Mouse (Mus musculus): ENCODE data around the gene Rest.

The Rest gene

GRCm38 (mm10) chr5:77285685-77286084 lies 20.4 kb downstream of the Rest start:
- TF ChIP-seq GATA4 (IDR thresholded peaks at IDR 0.05; ENCODE audit: insufficient replicate concordance, low read length): no peak

- no peak for TF ChIP-seq GATA4 (IDR thresholded peaks at IDR 0.05; ENCODE audit: insufficient replicate concordance, low read length)
Observed at GRCm38 (mm10) chr5:77286904-77287303, 21.6 kb downstream of the Rest start.

GRCm38 (mm10) chr5:77287901-77288300 lies 22.6 kb downstream of the Rest start:
- TF ChIP-seq GATA4 (IDR thresholded peaks at IDR 0.05; ENCODE audit: insufficient replicate concordance, low read length): no peak

- no peak for TF ChIP-seq GATA4 (IDR thresholded peaks at IDR 0.05; ENCODE audit: insufficient replicate concordance, low read length)
Observed at GRCm38 (mm10) chr5:77289686-77290085, 24.4 kb downstream of the Rest start.

- TF ChIP-seq GATA4 (IDR thresholded peaks at IDR 0.05; ENCODE audit: insufficient replicate concordance, low read length): no peak
Observed at GRCm38 (mm10) chr5:77290606-77291005, 25.3 kb downstream of the Rest start.

- TF ChIP-seq GATA4 (IDR thresholded peaks at IDR 0.05; ENCODE audit: insufficient replicate concordance, low read length): no peak
Observed at GRCm38 (mm10) chr5:77292803-77293522, 27.7 kb downstream of the Rest start.

GRCm38 (mm10) chr5:77299486-77299885 lies 34.2 kb downstream of the Rest start:
- no peak for TF ChIP-seq GATA4 (IDR thresholded peaks at IDR 0.05; ENCODE audit: insufficient replicate concordance, low read length)

GRCm38 (mm10) chr5:77301296-77301903 lies 36.1 kb downstream of the Rest start:
- no peak for TF ChIP-seq GATA4 (IDR thresholded peaks at IDR 0.05; ENCODE audit: insufficient replicate concordance, low read length)

GRCm38 (mm10) chr5:77307821-77308553 lies 42.7 kb downstream of the Rest start:
- TF ChIP-seq GATA4 (IDR thresholded peaks at IDR 0.05; ENCODE audit: insufficient replicate concordance, low read length): no peak

- TF ChIP-seq GATA4 (IDR thresholded peaks at IDR 0.05; ENCODE audit: insufficient replicate concordance, low read length): no peak
Observed at GRCm38 (mm10) chr5:77309051-77309906, 44.0 kb downstream of the Rest start.

- TF ChIP-seq GATA4 (IDR thresholded peaks at IDR 0.05; ENCODE audit: insufficient replicate concordance, low read length): no peak
Observed at GRCm38 (mm10) chr5:77309924-77310772, 44.9 kb downstream of the Rest start, which contains the start of the genes Noa1 and Polr2b. Gene Noa1 (minus strand): TSS chr5:77310084. Gene Polr2b (plus strand): TSS chr5:77310147.

GRCm38 (mm10) chr5:77314206-77314605 lies 48.9 kb downstream of the Rest start:
- no peak for TF ChIP-seq GATA4 (IDR thresholded peaks at IDR 0.05; ENCODE audit: insufficient replicate concordance, low read length)

GRCm38 (mm10) chr5:77314986-77315385 lies 49.7 kb downstream of the Rest start:
- TF ChIP-seq GATA4 (IDR thresholded peaks at IDR 0.05; ENCODE audit: insufficient replicate concordance, low read length): no peak

GRCm38 (mm10) chr5:77324936-77325335 lies 59.6 kb downstream of the Rest start:
- TF ChIP-seq GATA4 (IDR thresholded peaks at IDR 0.05; ENCODE audit: insufficient replicate concordance, low read length): no peak
